Mouse (Mus musculus): Measurements from ENCODE around the gene Sbsn. TPM values are rescaled to one million over a fixed set of nuclear protein-coding genes. Genes with fewer than 3 reads are reported as not detected.
"Not testable (repeated sequence)": the region's sequence is repeated elsewhere in the genome, so short reads cannot be mapped to it uniquely, and the experiment has no call there.

Sbsn gene
- polyA plus RNA-seq (2012; ENCODE audit: insufficient read depth, insufficient read length, missing spikeins), result 12.3 and 18.2 TPM in 2 replicates

GRCm38 (mm10) chr7:30751086-30751669, at the start of gene Sbsn:
Gene Sbsn, plus strand, starts transcription at chr7:30751471.
- Histone ChIP-seq H3K27ac (replicated peaks; ENCODE audit: low read depth, low read length) (no peak within 1 kb of the TSS), H3K4me1 (ENCODE audit: control insufficient read depth, insufficient read depth, insufficient read length, low read length) (no peaks in the 10 kb centered on the region), H3K4me3 (ENCODE audit: insufficient read depth, low read depth, low read length) (no peak within 1 kb of the TSS)

GRCm38 (mm10) chr7:30706214-30706882, 44.9 kb upstream of the Sbsn start:
- Histone ChIP-seq H3K27ac (replicated peaks; ENCODE audit: low read depth, low read length) (no peak overlapping the region), H3K4me1 (ENCODE audit: control insufficient read depth, insufficient read depth, insufficient read length, low read length) (no peaks in the 10 kb centered on the region), H3K4me3 (ENCODE audit: insufficient read depth, low read depth, low read length) (no peak overlapping the region)

GRCm38 (mm10) chr7:30707441-30707840, 43.8 kb upstream of the Sbsn start:
- H3K4me1 ChIP-seq (ENCODE audit: control insufficient read depth, insufficient read depth, insufficient read length, low read length), result no peaks in the 10 kb centered on the region
- no peak overlapping the region for H3K4me3 ChIP-seq (ENCODE audit: insufficient read depth, low read depth, low read length)
- no peak overlapping the region for H3K27ac ChIP-seq (replicated peaks; ENCODE audit: low read depth, low read length)

- H3K27ac ChIP-seq (replicated peaks; ENCODE audit: low read depth, low read length), result no peak within 1 kb of the TSS
- H3K4me3 ChIP-seq (ENCODE audit: insufficient read depth, low read depth, low read length), result no peak within 1 kb of the TSS
- H3K4me1 ChIP-seq (ENCODE audit: control insufficient read depth, insufficient read depth, insufficient read length, low read length), result no peaks in the 10 kb centered on the region
Observed at GRCm38 (mm10) chr7:30711942-30712341, 39.3 kb upstream of the Sbsn start, which contains the start of gene Atp4a. Gene Atp4a, plus strand, starts transcription at chr7:30712209.

- H3K4me3 ChIP-seq (ENCODE audit: insufficient read depth, low read depth, low read length), result peak overlapping the region; percentile 13; the same call in 1 of the 2 replicates
- H3K4me1 ChIP-seq (ENCODE audit: control insufficient read depth, insufficient read depth, insufficient read length, low read length), result no peaks in the 10 kb centered on the region; the same call in 1 of the 2 replicates
Observed at GRCm38 (mm10) chr7:30717006-30717715, 34.1 kb upstream of the Sbsn start.

GRCm38 (mm10) chr7:30717716-30718046, 33.6 kb upstream of the Sbsn start:
- Histone ChIP-seq H3K4me1 (ENCODE audit: control insufficient read depth, insufficient read depth, insufficient read length, low read length) (no peaks in the 10 kb centered on the region; the same call in 1 of the 2 replicates), H3K4me3 (ENCODE audit: insufficient read depth, low read depth, low read length) (peak overlapping the region; percentile 13; the same call in 1 of the 2 replicates), H3K27ac (replicated peaks; ENCODE audit: low read depth, low read length) (no peak overlapping the region)

More at GRCm38 (mm10) chr7:30717006-30717715, 34.1 kb upstream of the Sbsn start:
- no peak overlapping the region for H3K27ac ChIP-seq (replicated peaks; ENCODE audit: low read depth, low read length)

- H3K27ac ChIP-seq (replicated peaks; ENCODE audit: low read depth, low read length), result no peak overlapping the region
- H3K4me1 ChIP-seq (ENCODE audit: control insufficient read depth, insufficient read depth, insufficient read length, low read length), result no peaks in the 10 kb centered on the region; the same call in 1 of the 2 replicates
Observed at GRCm38 (mm10) chr7:30719669-30720068, 31.6 kb upstream of the Sbsn start.

GRCm38 (mm10) chr7:30721286-30721685, 30.0 kb upstream of the Sbsn start:
- Histone ChIP-seq H3K27ac (replicated peaks; ENCODE audit: low read depth, low read length) (no peak overlapping the region), H3K4me3 (ENCODE audit: insufficient read depth, low read depth, low read length) (no peak overlapping the region), H3K4me1 (ENCODE audit: control insufficient read depth, insufficient read depth, insufficient read length, low read length) (no peaks in the 10 kb centered on the region; the same call in 1 of the 2 replicates)

More at GRCm38 (mm10) chr7:30719669-30720068, 31.6 kb upstream of the Sbsn start:
- no peak overlapping the region for H3K4me3 ChIP-seq (ENCODE audit: insufficient read depth, low read depth, low read length)

- 0 out of 2 replicates have a peak, but pooled peaks cover 2% of the 10 kb centered on the region for H3K4me1 ChIP-seq (ENCODE audit: control insufficient read depth, insufficient read depth, insufficient read length, low read length)
- H3K27ac ChIP-seq (replicated peaks; ENCODE audit: low read depth, low read length), result no peak overlapping the region
- no peak overlapping the region for H3K4me3 ChIP-seq (ENCODE audit: insufficient read depth, low read depth, low read length)
Observed at GRCm38 (mm10) chr7:30723274-30723953, 27.9 kb upstream of the Sbsn start.

GRCm38 (mm10) chr7:30728214-30728613, 23.1 kb upstream of the Sbsn start:
- peak overlapping the region; percentile 94 for H3K4me3 ChIP-seq (ENCODE audit: insufficient read depth, low read depth, low read length)

GRCm38 (mm10) chr7:30728739-30729395, 22.4 kb upstream of the Sbsn start:
- H3K27ac ChIP-seq (replicated peaks; ENCODE audit: low read depth, low read length), result peak overlapping the region; percentile 26

More at GRCm38 (mm10) chr7:30728214-30728613, 23.1 kb upstream of the Sbsn start:
- Histone ChIP-seq H3K27ac (replicated peaks; ENCODE audit: low read depth, low read length) (peak overlapping the region; percentile 26; the same call in 1 of the 2 replicates), H3K4me1 (ENCODE audit: control insufficient read depth, insufficient read depth, insufficient read length, low read length) (0 out of 2 replicates have a peak, but pooled peaks cover 5% of the 10 kb centered on the region)

GRCm38 (mm10) chr7:30729396-30730063, 21.7 kb upstream of the Sbsn start, which contains the start of gene Tmem147:
Gene Tmem147, minus strand, starts transcription at chr7:30729540.
- Histone ChIP-seq H3K4me3 (ENCODE audit: insufficient read depth, low read depth, low read length) (peak within 1 kb of the TSS; percentile 94), H3K4me1 (ENCODE audit: control insufficient read depth, insufficient read depth, insufficient read length, low read length) (0 out of 2 replicates have a peak, but pooled peaks cover 5% of the 10 kb centered on the region), H3K27ac (replicated peaks; ENCODE audit: low read depth, low read length) (peak within 1 kb of the TSS; percentile 76)

More at GRCm38 (mm10) chr7:30728739-30729395, 22.4 kb upstream of the Sbsn start:
- Histone ChIP-seq H3K4me3 (ENCODE audit: insufficient read depth, low read depth, low read length) (peak overlapping the region; percentile 94), H3K4me1 (ENCODE audit: control insufficient read depth, insufficient read depth, insufficient read length, low read length) (0 out of 2 replicates have a peak, but pooled peaks cover 5% of the 10 kb centered on the region)

GRCm38 (mm10) chr7:30730064-30730722, 21.1 kb upstream of the Sbsn start:
- H3K27ac ChIP-seq (replicated peaks; ENCODE audit: low read depth, low read length), result peak overlapping the region; percentile 76
- H3K4me1 ChIP-seq (ENCODE audit: control insufficient read depth, insufficient read depth, insufficient read length, low read length), result not testable (repeated sequence)

More at GRCm38 (mm10) chr7:30730064-30730722, 21.1 kb upstream of the Sbsn start:
- peak overlapping the region; percentile 94 for H3K4me3 ChIP-seq (ENCODE audit: insufficient read depth, low read depth, low read length)

Measured in brown adipose tissue, adult 24 weeks (tissue).